Mouse (Mus musculus) stomach, postnatal 0 days (tissue): ENCODE measurements at regions not wholly inside any gene's neighbourhood (a gene's known extent, or its start where the extent isn't known, plus 50 kb on each side); places are given as distances from the start of the nearest gene placed in this dataset.

ENCODE experiments used
- ATAC-seq: fragments of 200-750 bp; cut with Nextera tagmentation; 2 replicates; pipeline ENCODE4 v1.8.0; 2017; ENCODE audit not compliant: low FRiP score, low TSS enrichment
- DNase-seq: peaks from one replicate; pipeline ENCODE4 v3.0.0-alpha.2; 2016; ENCODE audit warnings: low spot score
- H3K27ac ChIP-seq: fragments of 300-500 bp; sonication (generic); replicated peaks from 2 replicates; pipeline ENCODE4 v1.5.1; 2014; ENCODE audit warnings: mild to moderate bottlenecking, control low read depth
- H3K27me3 ChIP-seq: fragments of 300-500 bp; sonication (generic); 2 replicates; pipeline ENCODE4 v1.6.1; 2014; ENCODE audit warnings: low read length; ENCODE audit not compliant: control insufficient read depth, insufficient read depth
- H3K36me3 ChIP-seq: fragments of 300-500 bp; sonication (generic); 2 replicates; pipeline ENCODE4 v1.6.1; 2014; ENCODE audit warnings: low read length, mixed read lengths; ENCODE audit not compliant: control insufficient read depth, insufficient read depth
- H3K4me1 ChIP-seq: fragments of 300-500 bp; sonication (generic); replicated peaks from 2 replicates; pipeline ENCODE4 v1.6.1; 2014; ENCODE audit warnings: antibody characterized with exemption; ENCODE audit not compliant: control insufficient read depth, insufficient read depth
- H3K4me2 ChIP-seq: fragments of 300-500 bp; sonication (generic); replicated peaks from 2 replicates; pipeline ENCODE4 v1.6.1; 2014; ENCODE audit warnings: low read depth, mild to moderate bottlenecking, control low read depth, moderate library complexity
- H3K4me3 ChIP-seq: fragments of 300-500 bp; sonication (generic); 2 replicates; pipeline ENCODE4 v1.5.1; 2014; ENCODE audit warnings: low read depth, low read length, control low read depth
- H3K9ac ChIP-seq: fragments of 300-500 bp; sonication (generic); 2 replicates; pipeline ENCODE4 v1.6.1; 2014; ENCODE audit warnings: mild to moderate bottlenecking, low read length, control low read depth, mixed read lengths
- H3K9me3 ChIP-seq: fragments of 300-500 bp; sonication (generic); 2 replicates; pipeline ENCODE4 v1.6.1; 2016; ENCODE audit warnings: low read length; ENCODE audit not compliant: control insufficient read depth
- CTCF ChIP-seq: IDR thresholded peaks from 2 replicates; pipeline ENCODE4 v1.5.1; 2016; ENCODE audit warnings: antibody characterized with exemption, low read depth, mild to moderate bottlenecking, moderate library complexity
- EP300 ChIP-seq: optimal IDR thresholded peaks from 2 replicates; pipeline ENCODE3; 2016; ENCODE audit warnings: antibody characterized with exemption
- WGBS: fragments of 180-500 bp; shearing (Covaris S2); extraction: QIAGEN DNeasy Blood & Tissue Kit; methylation state at CpG from one replicate; pipeline ENCODE4 v1.1.7; 2014; 5-methylcytosine and 5-hydroxymethylcytosine counted together

GRCm38 (mm10) chr11:93808431-93808830 lies 77.1 kb downstream of the Utp18 start:
- Histone ChIP-seq H3K4me3 (no peak overlapping the region), H3K4me2 (no peak overlapping the region), H3K27ac (no peak overlapping the region), H3K9me3 (no peaks in the 10 kb centered on the region), H3K9ac (no peak overlapping the region), H3K36me3 (no peaks in the 10 kb centered on the region), H3K27me3 (no peaks in the 10 kb centered on the region), H3K4me1 (no peaks in the 10 kb centered on the region)
- 77% methylated on average over 12 of the region's 12 CpGs for WGBS
- no peak for ATAC-seq
- no peak for DNase-seq
- TF ChIP-seq CTCF (no peak), EP300 (no peak)

GRCm38 (mm10) chr11:93807205-93807604 lies 78.4 kb downstream of the Utp18 start:
- ATAC-seq (no peak), DNase-seq (no peak)
- no peak for TF ChIP-seq EP300
- TF ChIP-seq CTCF = no peak
- Histone ChIP-seq H3K9ac (no peak overlapping the region), H3K4me1 (no peaks in the 10 kb centered on the region), H3K4me2 (no peak overlapping the region), H3K27ac (no peak overlapping the region), H3K36me3 (no peaks in the 10 kb centered on the region), H3K27me3 (no peaks in the 10 kb centered on the region), H3K4me3 (no peak overlapping the region), H3K9me3 (no peaks in the 10 kb centered on the region)
- 94% methylated on average over 2 of the region's 2 CpGs for WGBS

- no peak for TF ChIP-seq EP300
- no peak for TF ChIP-seq CTCF
- no peaks in the 10 kb centered on the region for H3K36me3 ChIP-seq
- H3K27me3 ChIP-seq = no peaks in the 10 kb centered on the region
- H3K27ac ChIP-seq = no peak overlapping the region
- H3K4me3 ChIP-seq = no peak overlapping the region
- no peak overlapping the region for H3K9ac ChIP-seq
- H3K9me3 ChIP-seq = no peaks in the 10 kb centered on the region
- WGBS = 55% methylated on average over 5 of the region's 5 CpGs
- H3K4me1 ChIP-seq = no peaks in the 10 kb centered on the region
- ATAC-seq = no peak
- H3K4me2 ChIP-seq = no peak overlapping the region
- no peak for DNase-seq
Measured at GRCm38 (mm10) chr11:93771143-93771940, 114.2 kb downstream of the Utp18 start.

GRCm38 (mm10) chr11:93765961-93766360 lies 119.6 kb downstream of the Utp18 start:
- Histone ChIP-seq H3K4me1 (no peaks in the 10 kb centered on the region), H3K9me3 (no peaks in the 10 kb centered on the region), H3K27me3 (no peaks in the 10 kb centered on the region), H3K9ac (no peak overlapping the region), H3K27ac (no peak overlapping the region), H3K36me3 (no peaks in the 10 kb centered on the region), H3K4me3 (no peak overlapping the region), H3K4me2 (no peak overlapping the region)
- no peak for DNase-seq
- TF ChIP-seq CTCF (no peak), EP300 (no peak)
- ATAC-seq = no peak
- WGBS = 95% methylated on average over 4 of the region's 4 CpGs

GRCm38 (mm10) chr11:93762832-93763530 lies 122.6 kb downstream of the Utp18 start:
- Histone ChIP-seq H3K27me3 (no peaks in the 10 kb centered on the region), H3K4me1 (no peaks in the 10 kb centered on the region), H3K4me3 (no peak overlapping the region), H3K36me3 (no peaks in the 10 kb centered on the region), H3K4me2 (no peak overlapping the region), H3K9ac (no peak overlapping the region), H3K9me3 (no peaks in the 10 kb centered on the region), H3K27ac (no peak overlapping the region)
- TF ChIP-seq EP300 (no peak), CTCF (peak; percentile 67)
- 17% methylated on average over 18 of the region's 18 CpGs for WGBS
- no peak for ATAC-seq
- peak; percentile 32 for DNase-seq

GRCm38 (mm10) chr11:93757825-93758224 lies 127.7 kb downstream of the Utp18 start:
- ATAC-seq = no peak
- no peak overlapping the region for H3K4me2 ChIP-seq
- 84% methylated on average over 7 of the region's 7 CpGs for WGBS
- no peak overlapping the region for H3K4me3 ChIP-seq
- no peak overlapping the region for H3K9ac ChIP-seq
- no peaks in the 10 kb centered on the region for H3K4me1 ChIP-seq
- TF ChIP-seq EP300 (no peak), CTCF (no peak)
- H3K27ac ChIP-seq = no peak overlapping the region
- no peaks in the 10 kb centered on the region for H3K27me3 ChIP-seq
- H3K36me3 ChIP-seq = no peaks in the 10 kb centered on the region
- no peak for DNase-seq
- no peaks in the 10 kb centered on the region for H3K9me3 ChIP-seq
